Mouse (Mus musculus) kidney, adult 8-10 months (tissue): Measurements from ENCODE around the gene Gm17662.

Source experiments
- DNase-seq, 2 experiments: peaks; one replicate each; pipeline ENCODE4 v3.0.0; 2022

Gm17662 gene

DNA sequence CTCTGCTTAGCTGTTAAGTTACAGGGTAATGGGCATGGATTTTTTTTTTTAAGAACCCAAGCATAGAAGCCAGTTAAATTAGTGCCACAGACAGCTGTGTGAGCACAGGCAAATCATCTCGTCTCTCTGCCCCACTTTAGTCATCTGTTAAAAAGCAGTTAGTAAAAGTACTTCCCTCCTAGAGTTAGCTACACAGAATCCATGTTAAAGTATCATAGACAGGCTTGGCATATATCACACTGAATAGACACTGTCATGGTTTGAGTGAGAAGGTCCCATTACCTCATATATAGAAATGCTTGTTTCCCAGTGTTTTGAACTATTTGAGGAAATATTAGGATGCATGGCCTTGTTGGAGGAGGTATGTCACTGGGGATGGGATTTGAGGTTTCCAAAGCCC, at the start of gene Gm17662:
Gene Gm17662, plus strand, starts transcription at position 301 of the 400 bp plus-strand sequence.
- no peak for DNase-seq

DNA sequence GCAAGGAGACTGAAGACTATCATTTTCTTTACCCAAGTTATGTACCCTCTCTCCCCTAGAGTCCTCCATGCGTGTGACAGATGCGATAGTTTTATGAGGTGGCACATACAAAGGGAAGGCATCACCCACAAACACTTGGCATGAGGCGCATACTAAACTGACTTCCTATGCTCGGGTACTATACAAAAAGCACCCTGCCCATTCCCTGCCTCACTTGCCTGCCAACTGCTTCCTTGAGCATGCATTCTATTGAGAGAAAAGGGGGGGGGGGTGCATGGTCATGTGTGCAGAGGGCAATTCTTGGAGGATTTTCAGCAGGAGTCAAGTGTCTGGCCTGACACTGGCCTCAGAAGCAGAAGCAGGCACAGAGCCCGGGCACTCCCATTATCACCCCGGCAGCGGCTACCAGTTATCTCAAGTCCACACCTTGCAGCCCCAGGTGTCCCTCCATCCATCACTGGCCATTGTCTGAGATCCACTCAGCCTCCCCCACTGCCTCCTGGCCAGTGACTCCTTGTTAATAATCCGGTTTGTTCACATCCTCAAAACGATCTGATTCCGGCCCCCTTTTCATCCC, 46.3 kb upstream of the Gm17662 start:
- DNase-seq = no peak

DNA sequence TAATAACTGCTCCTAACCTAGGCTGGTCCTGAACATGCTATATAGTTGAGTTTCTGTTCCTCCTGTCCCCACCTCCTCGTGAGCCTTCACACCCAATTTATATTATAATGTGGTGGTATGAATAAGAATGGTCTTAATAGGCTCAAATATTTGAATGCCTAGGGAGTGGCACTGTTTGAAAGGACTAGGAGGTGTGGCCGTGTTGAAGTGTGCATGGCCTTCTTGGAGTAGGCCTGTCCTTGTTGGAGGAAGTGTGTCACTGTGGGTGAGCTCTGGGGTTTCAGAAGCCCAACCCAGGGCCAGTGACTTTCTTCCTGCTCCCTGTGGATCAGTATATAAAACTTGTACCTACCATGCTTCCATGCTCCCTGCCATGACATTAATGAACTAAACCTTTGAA, 43.5 kb upstream of the Gm17662 start:
- DNase-seq = no peak

DNA sequence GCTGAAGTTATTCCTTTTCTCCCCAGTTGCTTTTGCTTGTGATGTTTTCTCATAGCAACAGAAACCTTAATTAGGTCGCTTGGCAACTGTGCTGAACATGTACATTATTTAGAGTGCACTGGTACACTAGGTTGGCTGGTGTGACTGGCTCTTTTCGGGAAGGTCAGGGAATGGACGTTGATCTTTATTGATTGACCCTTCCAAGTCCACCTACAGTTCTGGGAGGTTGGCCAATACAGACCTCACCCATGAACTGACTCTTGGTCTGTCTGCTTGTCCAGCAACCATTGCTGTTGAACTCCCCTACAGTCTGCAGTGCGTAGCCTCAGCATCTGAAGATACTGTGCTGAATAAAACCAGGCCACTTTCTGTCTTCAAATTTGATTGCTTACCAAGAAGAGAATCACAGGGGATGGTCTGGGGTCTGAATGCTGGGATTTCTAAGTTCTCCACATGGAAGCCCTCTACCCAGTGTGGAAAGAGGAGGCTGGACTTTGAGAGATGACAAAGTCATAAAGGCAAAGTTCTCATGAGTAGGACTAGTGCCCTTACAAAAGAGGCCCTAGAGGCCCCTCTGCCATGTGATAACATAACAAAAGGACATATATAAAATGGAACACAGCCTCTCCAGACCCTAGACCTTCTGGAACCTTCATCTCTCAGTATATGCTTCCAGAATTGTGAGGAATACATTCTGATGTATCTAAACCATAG, 40.5 kb upstream of the Gm17662 start:
- DNase-seq = no peak

DNA sequence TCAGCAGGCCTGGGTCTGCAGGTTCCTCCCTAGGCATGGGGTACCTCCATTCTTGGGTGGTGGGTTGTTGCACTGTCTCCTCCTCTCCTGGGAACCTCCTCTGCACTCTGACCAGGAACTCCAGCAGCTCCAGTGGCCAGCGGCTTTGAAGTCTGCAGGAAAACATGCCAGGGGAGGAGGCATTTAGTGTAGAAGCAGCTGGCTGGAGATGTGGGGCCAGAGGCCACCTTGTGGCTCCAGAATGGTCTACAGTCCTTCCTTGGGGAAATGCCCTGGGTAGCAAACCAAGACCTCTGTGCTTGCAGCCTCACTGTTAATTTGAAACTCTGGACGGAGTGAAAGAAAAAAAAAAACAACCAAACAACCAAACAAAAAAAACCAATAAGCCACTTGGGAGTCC, 39.6 kb upstream of the Gm17662 start:
- no peak for DNase-seq

DNA sequence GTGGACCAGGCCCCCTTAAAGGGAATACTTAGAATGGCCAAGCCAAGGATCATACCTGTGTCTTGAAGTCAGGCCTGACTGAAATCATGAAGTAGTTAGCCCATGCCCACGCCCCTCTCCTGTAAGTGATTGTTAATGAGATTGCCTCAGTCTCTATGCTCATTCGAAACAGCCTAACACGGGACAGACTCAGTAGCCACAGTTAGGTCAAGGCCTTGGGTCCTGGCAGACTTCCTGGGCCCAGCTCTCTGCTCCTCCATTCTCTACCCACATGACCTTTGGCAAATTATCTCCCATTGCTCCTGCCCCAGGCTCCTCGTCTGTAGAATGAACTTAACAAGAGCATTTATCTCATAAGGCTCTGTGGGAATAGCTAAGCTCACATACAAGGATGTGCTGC, 38.1 kb upstream of the Gm17662 start:
- no peak for DNase-seq

DNA sequence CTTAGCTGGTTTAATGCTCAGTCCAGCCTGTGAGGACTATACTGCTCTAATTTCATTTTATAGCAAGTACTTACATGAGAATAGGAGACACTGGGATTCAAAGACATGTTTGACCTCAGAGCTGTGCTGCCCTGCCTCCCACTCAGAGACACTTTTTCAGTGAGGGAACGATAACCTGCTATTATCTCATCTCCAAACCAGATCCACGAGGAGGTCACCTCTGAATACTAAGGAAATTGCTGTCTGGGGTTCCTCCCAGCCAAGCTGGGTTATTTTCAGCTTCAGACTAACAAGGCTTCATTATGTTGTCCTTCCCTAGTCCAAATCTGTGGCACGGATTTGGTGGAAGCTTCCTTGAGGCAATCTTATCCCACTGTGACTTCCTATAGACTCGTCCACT, 37.2 kb upstream of the Gm17662 start:
- DNase-seq = no peak

DNA sequence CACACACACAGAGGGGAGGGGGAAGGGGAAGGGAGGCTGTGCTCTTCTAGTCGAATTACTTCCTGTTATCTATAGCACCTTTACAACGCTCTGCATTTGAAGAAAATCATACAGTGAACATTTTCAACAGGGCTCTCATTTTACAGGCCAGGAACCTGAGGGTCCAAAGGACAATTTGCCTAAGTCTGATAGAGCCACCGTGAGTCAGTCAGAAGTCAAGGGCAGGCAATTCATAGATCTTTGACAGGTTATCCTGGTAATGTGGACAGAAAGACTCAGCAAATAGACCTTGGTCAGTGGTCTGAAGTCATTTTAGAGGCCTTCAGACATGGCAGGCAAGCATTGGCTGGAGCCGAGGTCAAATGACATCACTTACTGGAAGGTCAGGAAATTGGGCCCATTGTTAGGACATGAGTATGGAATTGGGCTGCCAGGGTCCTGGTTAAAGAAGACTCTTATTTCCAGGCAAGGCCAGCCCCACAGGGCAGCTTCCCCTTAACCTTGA, 33.5 kb upstream of the Gm17662 start:
- no peak for DNase-seq

DNA sequence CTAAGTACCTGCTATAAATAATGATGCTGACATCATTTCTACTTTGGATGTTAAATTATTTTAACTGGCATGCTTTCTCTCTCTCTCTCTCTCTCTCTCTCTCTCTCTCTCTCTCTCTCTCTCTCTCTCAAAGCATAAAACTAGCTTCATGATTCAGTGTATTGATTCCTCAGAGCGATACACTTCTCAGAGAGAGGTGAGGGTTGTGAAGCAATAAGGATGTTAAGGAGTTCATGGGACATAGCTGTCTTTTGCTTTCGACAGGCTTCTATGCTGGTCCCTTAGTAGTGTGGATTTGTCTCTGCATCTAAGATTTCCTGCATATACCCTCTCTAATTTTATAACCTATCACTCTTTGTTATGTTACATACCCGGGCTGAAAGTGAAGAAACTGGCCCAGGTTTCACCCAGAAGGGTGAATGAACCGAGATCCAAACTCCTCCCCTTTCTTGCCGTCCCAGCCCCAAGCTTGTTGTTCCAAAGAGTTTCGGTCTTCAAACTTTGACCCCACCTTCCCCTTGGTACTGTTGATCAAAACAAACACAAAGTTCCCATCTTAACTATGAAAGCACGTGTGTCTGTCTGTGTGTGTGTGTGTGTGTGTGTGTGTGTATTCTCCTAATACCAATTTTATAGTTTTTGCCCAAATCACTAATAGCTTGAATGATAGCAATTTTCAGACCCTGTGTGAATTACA, 32.6 kb upstream of the Gm17662 start:
- peak; percentile 58 to 70 for DNase-seq

DNA sequence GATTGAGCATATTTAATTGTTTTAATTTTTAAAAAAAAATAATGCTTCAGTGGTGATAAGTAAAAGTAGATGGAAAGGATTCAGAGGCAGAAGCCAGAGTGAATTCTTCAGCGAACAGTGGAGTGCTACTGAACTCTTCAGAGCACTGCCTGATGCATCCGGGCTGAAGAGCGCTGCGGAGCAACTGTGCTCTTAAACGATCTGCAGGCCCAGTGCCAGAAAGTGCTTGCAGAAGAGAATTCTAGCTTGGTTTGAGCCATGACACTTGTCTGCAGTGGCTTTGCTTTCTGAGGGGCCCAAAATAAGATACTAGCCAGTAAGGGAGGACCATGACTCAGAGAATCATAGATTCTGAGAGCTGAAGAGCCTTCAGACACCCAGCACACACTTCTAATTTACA, 28.2 kb upstream of the Gm17662 start:
- no peak for DNase-seq

DNA sequence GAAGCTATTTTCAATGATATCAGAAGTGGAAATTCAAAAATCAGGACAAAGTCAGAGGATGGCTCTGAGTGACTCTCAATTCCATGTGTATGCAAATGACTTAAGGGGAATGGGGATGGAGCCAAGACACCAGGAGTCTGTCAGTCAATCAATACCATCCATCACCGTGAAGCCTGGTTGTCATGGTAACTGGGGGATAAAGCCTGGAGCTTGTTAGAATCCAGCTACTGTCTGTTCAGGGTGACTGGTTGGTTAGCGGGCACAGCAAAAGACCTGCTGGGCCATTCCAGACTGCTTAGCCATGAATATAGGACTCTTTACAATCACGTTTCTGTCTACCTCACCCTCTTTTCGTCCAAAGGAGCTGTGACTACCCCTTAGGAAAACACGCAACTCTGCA, 22.0 kb upstream of the Gm17662 start:
- no peak for DNase-seq

DNA sequence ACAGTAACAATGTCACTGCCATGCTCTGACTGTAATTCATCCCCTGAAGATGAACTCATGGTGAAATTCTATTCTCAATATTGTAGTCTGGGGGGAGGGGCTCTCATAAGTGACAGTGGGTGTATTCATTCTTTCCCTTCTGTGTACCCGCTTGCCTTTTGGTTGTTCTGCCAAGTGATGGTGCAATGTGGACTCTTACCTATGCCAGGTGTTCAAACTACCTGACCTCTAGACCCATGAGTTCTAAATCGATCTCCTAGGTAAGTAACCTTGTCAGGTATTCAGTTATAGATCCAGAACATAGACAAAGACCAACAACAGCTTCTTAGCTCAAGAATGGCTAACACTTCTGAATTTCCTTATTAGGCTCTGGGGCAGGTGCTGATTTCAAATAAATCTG, 18.8 kb upstream of the Gm17662 start:
- DNase-seq = no peak

DNA sequence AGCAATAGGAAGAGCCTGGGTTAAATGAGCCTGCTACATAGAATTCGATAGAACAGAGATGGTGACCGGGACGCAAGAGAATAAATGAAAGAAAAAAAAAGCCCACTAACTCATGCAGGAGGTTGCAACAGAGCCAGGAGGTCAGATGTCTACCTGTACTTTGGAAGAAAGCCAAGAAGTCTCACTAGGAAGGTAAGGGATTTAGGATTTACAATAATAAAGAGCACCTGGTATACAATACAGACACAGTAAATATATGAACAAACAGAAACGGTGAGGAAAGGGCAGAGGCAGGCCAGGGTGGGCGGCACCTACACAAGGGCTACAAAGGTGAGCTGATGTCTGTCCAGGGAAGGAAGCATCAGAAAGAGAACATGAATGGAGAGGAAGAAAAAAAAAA, 14.9 kb upstream of the Gm17662 start:
- DNase-seq = no peak

DNA sequence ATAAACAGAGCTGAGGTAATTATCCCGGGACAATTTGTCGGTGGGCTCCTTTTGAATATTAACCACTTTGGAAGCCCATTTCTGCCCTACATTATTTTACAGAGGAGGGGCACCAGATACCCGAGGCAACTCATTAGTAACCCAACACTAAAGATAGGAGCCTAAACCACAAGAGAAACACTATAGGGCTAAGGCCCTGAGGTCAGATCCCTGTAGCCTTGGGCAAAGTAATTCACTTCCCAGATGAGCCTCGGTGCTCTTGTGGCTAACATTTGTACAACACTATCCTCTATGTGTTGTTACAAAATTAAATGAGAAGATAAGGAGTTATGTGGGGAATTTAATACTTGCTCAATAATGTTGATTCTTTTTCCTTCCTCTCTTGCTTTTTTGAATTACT, 13.6 kb upstream of the Gm17662 start:
- DNase-seq = no peak

DNA sequence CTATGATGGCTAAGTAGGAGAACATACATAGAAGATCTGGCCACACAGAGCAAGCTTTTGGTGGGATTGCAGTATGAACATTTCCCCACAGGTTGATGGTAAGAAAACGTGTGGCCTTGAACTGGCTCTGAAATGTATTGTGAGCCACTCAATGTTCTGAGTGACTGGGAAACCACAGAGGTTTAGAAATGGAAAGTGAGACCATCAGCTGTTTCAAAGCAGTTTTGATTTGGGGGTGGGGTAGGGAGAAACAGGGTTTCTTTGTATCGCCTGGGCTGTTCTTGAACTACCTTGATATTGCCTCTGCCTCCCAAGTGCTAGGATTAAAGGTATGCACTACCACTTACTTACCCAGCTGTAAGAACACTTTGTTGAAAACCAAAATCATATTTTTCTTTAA, 1.9 kb upstream of the Gm17662 start:
- DNase-seq = no peak

DNA sequence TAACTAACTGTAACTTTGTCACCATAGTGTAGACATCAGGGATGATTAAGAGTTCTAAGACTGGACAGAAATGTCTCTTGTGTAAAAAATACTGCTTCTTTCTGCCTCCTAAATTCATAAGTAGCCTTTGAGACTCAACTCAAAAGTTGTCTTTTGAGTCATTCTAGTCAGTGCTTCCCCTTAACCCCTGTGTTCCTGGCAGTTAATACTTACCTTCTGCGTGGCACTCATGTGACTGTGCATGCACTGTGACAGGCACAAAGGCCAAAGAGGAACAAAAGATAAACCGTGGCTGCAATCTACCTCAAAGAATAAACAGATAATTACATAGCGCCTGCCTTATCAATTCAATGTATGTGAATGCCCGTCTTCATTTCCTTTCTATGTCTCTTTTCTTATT, 694 bp downstream of the Gm17662 start:
- DNase-seq = no peak

DNA sequence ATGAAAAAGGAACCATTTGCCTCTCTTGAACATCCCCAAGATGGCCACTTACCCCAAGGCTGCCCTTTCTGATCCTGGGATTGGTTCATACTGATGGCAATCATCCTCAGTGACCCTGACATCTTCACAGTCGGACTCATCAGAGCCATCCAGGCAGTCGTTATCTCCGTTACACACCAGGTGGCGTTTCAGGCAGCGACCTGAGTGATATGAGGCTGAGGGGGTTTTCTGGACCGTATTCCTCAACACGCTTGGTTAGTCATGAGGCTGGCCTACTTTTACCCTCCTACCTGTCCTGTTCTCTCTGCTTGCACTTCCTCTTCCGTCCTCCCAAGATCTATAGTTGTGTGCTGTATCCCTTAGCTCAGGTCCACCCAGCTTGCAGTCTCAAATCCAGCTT, 4.1 kb downstream of the Gm17662 start:
- DNase-seq = no peak

DNA sequence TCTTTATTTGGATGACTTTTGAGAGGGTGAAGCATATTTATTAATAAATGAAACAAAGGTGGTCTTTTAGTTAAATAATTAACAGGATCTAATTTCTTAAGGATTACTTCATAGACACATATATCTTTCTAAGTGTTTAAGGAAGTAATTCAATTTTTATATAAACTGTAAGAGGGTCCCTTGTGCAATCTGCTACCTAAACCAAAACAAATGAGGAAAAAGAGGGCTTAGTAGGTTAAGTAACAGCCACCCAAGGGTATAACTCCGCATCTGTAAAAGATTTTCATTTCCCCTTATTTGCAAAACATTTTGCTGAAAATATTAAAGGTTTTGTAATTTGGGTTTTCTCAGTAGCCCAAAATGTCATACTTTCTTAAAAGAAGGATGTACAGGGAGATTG, 7.3 kb downstream of the Gm17662 start:
- no peak for DNase-seq

DNA sequence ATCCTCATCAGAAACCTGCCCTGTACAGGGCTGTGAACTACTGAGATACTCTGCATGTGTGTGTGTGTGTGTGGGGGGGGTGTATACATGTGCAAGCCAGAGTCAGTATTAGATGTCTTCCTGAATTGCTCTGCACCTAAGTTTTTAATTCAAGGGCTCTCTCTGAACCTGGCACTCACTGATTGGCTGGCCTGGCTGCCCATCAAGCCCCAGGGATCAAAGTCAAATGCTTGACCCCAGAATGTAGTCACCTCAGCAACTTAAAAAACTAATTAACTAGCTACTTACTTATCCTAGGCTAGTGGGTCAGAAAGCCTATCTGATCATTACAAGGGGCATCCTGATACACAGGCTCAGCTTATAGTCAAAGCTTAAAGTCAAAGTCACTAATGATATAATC, 12.5 kb downstream of the Gm17662 start:
- DNase-seq = peak; percentile 84 to 92

DNA sequence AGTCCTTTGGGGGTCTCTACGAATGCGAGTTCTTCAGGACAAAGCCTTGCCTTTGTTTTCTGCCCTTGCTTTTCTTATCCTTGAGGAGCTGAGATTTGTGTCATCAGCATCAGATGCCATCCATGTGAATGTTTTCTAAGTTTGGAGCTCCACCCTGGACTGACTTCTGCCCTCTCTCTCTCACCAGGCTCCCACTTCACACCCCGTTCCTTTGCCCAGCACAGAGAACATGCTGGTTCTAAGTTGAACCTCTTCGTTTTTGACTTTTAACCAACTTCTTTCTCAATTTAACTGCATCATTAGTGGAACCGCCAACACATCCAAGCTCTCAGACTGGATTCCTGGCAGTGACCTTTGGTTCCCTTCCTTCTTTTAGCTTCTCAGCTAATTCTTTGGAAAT, 13.1 kb downstream of the Gm17662 start:
- DNase-seq = peak; percentile 36 to 46

DNA sequence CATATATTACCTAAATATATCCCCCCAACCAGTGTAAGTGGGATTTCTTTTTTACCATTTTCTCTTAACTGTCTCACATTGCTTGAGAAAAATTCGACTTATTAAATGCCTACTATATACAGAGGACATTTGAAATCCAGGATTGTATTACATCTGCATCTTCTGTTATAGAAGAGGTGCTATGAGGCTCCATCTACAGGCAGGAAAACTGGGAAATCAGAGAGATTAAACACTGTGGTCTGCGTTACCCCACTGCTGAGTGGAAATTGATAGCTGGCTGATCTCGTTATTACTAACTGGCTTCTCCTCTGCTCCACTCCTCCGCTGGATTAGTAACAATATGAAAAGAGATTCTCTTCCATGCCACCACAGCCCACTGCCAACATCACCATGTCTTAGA, 18.7 kb downstream of the Gm17662 start:
- DNase-seq = no peak

DNA sequence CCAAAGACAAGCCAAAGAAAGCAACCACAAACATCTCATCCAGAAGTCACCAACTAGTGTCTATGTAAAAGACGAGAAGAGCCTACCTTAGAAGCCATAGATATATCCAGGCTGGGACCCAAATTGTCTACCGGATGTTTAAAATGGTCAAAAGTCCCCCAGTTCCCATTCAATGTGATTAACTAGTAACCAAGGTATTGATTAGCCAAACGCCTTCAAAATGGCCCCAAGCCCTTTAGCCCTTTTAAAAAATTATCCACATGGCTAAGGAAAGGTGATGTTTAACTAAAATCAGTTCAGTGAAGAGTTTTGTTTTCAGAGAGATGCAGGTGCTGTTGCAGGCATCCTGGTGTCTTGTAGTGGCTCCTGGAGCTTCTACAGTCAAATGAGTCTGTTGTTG, 19.2 kb downstream of the Gm17662 start, which contains the start of gene C8a:
Gene C8a, minus strand, starts transcription at position 76 of the 400 bp plus-strand sequence.
- peak; percentile 21 to 24 for DNase-seq

DNA sequence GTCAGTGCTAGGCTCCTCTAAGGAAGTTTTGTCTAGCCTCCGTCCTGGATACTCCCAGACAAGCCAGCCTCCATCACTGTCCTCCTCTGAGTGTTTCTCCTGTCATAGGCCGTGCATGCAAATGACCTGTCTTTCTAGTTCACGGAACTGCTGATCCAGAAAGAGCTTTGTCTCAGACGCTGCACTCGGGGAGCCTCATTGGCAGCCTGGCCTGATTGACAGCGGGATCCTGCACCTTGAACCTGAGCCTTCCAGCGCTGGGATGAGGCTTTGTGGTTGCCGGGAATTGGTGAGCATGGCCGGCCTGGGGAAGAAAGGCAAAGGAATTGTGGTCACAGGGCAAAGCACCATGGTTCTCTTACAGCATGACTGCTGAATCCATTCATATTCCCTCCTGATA, 30.4 kb downstream of the Gm17662 start:
- peak; percentile 42 to 58 for DNase-seq
